Mouse (Mus musculus): ENCODE measurements around the gene Accs. TPM values are rescaled to one million over a fixed set of nuclear protein-coding genes. Genes with fewer than 3 reads are reported as not detected.

The Accs gene
- total RNA-seq, 2 experiments from 2014 or later: 5.0 to 5.3 TPM

DNA sequence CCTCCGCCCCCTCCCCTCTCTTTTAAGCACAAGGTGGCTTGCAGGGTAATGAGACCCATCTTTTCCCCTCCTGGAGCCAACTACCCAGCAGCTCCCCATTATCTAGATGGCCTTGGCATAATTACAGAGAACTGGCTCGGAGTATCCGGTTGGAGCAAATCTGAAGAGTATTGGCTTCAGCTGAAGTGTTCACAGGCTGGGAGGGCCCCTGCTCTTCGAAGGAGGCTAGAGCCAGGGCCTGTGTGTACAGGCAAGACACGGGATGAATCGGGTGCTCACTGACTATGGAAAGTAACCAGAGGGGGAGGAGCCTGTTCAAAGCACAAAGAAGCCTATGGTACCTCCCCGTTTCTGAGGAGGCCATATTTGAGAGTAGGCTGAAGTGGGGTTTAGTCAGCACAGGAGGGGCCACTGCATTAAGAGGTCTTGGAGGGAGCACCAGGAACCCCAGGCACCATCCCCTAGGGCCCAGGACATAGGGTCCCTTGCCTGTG, 19.4 kb upstream of the Accs start, which contains the start of gene Accsl:
Gene Accsl (minus strand): TSS at position 51 of the 494 bp plus-strand sequence.
- intact Hi-C loops (cut with DNase I): no loop called here
- no peak for DNase-seq (ENCODE audit: extremely low spot score in 1 of 2, low spot score in 2 of 2)

DNA sequence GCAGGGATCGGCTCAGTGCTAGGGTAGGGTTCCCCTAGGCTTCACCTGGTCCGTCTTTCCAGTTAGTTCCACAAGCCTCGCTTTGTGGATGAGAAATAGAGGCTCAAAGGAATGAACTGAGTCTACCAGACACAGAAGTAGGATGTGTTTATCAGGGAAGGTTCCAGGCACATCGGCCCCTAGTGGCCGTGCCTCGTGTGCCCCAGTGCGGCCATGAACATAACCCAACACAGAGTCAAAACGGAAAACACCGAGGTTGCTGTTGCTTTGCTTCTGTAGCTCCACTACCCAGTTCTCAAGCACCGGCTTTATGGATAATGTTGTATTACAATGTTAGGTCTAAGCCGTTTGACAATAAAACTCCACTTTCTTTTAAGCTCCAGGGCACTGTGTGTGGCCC, 18.8 kb upstream of the Accs start:
- intact Hi-C loops (cut with DNase I): no loop called here
- DNase-seq (ENCODE audit: extremely low spot score in 1 of 2, low spot score in 2 of 2): no peak

DNA sequence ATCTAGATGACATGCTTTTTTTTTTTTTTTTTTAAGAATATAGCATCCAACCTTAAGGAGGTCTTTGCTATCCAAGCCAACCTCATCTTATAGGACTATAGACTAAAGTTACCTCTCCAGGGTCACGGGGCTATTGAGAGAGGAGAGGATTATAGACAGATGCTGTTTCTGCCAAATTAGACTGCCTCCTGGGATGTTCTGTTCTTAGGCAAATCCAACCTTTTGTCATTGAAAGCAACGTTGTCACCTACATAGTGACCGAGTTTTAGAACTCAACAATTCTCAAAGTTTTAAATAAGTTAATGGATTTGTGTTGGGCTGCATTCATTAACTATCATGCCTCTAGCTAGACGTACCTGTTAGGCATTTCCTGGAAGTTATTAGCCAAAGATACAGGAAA, 13.5 kb upstream of the Accs start:
- intact Hi-C loops (cut with DNase I): no loop called here

DNA sequence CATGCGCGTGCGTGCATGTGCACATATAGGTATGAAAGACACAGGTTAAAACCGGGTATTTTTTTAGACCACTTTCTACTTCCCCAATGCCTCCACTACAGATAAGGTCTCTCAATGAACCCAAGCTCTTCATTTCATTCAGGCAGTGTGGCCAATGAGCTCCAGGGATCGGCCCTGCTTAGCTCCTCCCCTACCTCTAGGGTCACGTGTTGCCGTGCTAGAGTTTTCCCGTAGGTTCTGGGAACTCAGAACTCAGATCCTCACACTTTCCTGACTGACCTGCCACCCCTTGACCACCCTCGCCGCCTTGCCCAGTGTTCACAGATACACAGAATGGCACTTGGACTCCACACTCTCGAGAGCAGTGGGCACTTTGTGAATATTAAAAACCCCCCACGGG, 9.1 kb upstream of the Accs start:
- intact Hi-C loops (cut with DNase I): no loop called here
- DNase-seq (ENCODE audit: extremely low spot score in 1 of 2, low spot score in 2 of 2): no peak

More for the DNA sequence above, 13.5 kb upstream of the Accs start:
- DNase-seq (ENCODE audit: extremely low spot score in 1 of 2, low spot score in 2 of 2): no peak

DNA sequence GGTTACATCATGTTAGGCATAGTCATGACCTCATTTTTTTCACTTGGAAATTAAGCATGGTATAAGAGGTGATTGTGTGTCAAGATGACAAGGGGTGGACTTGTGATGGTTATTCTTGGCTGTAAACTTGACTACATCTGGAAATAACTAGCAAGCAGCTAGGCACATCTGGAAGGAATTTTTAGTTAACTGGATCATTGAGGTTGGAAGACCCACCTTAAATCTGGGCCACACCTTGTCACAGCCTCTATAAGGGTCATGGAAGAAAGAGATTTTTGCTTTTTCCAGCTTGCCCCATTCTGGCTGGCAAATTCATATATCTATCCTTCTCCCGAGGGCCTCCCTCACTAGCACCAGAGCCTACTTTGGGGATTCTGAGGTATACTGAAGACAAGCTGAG, 1.6 kb upstream of the Accs start:
- no peak for DNase-seq (ENCODE audit: extremely low spot score in 1 of 2, low spot score in 2 of 2)
- intact Hi-C loops (cut with DNase I): no loop called here

DNA sequence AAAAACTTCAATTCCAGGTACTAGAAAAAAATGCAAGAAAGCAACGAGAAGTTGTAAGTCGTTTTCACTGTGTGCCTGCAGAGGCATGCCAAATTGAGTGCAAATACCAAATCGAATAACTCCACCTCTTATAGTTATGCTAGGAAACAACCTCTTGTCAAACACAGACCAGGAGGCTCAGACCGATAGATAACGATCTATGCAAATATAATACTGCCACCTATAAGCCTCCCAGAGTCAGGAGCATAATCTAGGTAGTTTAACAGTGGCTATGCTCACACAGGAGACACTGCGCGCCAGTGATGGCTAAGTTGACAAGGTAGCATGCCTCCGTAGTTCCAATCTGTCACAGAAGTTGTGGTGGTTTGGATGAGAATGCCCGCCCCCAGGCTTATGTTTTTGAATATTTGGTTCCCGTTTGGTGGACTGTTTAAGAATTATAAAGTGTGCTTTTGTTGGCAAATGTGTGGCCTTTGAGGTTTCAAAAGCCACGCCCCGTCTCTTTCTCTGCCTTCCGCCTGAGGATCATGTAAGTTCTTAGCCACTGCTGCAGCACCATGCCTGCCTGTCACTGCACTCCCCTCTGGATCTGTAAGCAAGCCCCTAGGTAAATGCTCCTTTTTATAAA, 688 bp upstream of the Accs start:
- intact Hi-C loops (cut with DNase I): no loop called here
- DNase-seq (ENCODE audit: extremely low spot score in 1 of 2, low spot score in 2 of 2): no peak

DNA sequence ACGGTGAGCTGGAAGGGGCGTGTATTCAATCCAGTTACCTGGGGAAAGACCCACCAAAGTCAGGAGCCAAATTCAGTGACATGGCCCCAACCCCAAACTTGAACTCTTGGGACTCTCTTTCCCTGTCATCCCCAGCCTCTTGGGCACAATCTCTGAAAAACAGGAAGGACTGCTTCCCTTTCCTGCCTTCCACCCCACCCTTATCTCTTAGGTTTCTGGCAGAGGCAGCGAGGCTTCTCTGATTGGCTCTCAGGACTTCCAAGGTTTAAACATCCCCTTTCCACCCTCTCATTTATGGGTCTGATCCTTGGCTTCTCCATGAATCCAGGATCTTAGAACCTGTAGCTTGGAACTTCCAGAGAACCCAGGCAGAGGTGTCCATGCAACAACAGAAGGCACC, 8.4 kb downstream of the Accs start:
- intact Hi-C loops (cut with DNase I): no loop called here
- DNase-seq (ENCODE audit: extremely low spot score in 1 of 2, low spot score in 2 of 2): no peak

DNA sequence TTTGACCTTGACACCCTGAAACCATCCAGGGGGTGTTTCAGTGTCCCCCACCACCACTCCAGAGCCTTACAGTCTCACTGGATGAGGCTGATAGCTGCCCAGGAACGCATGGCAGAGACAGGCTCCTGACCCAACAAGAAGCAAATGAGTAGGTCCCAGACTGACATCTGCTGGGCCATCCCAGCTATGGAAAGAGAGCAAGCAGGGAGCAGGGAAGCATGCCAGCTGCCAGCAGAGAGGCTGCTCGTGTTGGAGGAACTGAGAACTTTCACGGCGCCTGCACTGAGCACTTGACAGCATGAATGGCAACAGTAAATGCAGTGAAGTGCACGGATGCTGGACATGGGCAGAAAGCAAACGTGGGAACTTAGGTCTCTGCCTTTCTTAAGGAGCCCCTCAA, 9.6 kb downstream of the Accs start:
- intact Hi-C loops (cut with DNase I): no loop called here
- peak in 1 of 2 experiments; percentile 61 for DNase-seq (ENCODE audit: extremely low spot score in 1 of 2, low spot score in 2 of 2)

DNA sequence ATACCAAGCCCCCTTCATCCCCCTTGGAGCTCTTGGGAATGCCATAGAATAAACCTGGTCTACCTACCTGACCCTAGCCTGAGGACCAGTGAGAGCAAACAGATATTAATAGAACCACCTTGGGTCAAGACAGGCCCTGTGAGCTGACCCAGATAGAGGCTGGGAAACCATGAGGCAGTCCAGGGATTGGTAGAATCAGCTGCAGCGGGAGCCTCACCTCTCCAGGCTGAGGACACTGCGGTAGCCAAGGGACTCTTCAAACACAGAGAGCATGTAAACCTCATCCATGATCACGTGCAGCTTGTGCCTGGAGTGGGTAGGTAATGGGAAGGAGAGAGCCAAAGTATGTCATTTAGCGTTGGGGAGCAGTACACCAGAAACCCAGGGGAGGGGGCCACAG, 10.8 kb downstream of the Accs start:
- intact Hi-C loops (cut with DNase I): no loop called here
- no peak for DNase-seq (ENCODE audit: extremely low spot score in 1 of 2, low spot score in 2 of 2)

DNA sequence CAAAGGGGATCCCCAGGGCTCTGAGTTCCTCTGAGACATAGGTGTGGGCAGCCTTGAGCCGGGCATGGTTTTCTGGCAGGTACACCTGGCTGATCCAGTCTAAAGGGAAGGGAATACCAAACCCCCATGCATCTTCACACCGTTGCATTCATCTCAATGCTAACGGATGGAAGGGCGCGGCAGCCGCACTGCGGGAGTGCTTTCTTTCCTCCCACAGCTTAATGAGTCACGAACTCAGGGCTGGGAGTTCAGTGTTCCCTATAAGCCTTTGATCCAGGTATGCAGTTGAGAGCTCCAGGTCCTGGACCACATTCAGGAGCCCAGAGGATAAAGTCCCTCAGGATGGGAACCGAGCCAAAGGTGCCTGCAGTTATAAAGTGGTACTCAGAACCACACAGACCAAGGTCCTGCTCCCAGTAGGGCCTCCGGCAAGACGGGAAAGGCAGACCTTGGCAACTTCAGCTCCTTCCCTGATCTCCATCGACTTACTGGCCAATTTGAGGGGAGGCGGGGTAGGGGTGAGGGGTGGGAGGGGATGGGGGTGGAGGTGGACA, 13.4 kb downstream of the Accs start:
- intact Hi-C loops (cut with DNase I): no loop called here
- no peak for DNase-seq (ENCODE audit: extremely low spot score in 1 of 2, low spot score in 2 of 2)

DNA sequence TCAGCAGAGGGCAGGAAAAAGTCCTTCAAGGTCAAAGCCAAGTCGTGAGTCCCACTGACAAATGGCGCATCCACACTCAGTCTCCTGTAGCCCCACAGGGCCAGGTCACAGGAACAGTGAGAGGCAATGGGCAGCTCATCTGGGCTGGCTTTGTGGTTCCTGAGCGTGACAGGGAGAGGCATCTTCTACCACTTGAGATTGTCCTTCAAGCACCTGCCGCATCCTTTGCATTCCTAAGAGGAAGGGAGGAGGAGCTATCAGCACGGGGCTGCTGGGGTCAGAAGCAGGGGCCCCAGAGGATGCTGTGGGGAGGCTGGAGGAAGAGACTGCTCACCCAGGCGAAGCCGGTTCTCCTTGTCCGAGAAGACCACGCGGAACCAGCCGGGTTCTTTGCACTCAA, 14.1 kb downstream of the Accs start:
- intact Hi-C loops (cut with DNase I): no loop called here
- no peak for DNase-seq (ENCODE audit: extremely low spot score in 1 of 2, low spot score in 2 of 2)

DNA sequence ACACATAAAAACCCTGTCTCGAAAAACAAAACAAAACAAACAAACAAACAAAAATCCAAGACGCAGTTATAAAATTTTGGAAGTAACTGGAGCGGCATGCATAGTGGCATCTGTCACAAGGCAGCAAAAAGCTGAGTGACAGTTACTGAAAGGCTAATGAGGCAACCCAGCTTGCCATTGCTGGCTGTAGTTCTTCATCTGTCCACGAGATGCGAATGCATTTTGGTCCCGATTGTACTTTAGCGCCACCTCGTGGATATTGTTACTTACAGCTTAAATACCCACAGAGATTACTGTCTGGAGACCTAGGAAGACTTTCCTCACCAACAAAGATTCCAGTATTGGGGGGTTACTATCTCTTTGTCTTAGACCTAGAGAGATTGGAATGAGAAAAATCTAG, 26.2 kb downstream of the Accs start:
- peak; percentile 65 to 78 for DNase-seq (ENCODE audit: extremely low spot score in 1 of 2, low spot score in 2 of 2)
- intact Hi-C loops (cut with DNase I): no loop called here

DNA sequence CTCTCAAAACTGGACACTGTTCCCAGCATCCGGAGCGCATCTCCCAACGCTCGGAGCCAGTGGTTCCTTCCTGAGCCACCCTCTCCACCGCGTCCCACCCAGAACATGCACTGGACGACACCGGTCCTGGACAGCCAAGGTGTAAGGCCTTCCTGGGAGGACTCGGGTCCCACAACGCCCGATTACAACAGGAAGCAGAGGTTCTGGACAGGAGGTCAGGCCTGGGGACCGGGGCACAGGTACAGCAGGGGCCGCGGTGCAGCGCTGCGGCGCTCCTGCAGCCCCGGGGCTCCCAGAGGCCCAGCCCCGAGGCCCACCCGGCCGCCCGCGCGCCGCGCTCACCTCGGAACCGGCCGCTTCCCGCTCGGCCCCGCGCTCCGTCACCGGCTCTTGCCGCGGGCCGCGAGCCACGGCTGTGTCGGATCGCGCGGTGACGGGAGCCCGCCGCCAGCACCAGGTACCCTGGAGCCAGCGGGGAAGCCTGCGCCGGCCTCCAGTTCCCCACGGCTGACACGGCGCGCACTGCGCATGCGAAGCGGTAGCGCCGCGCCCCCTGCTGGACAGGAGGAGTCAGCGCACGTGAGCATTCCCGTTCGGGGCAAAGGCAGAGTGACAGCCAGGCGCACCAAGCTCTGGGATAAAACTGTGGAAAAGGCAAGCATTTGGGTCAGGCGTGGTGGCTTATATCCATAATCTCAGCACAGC, 27.5 kb downstream of the Accs start, which contains the start of gene Ext2:
Gene Ext2 (minus strand): TSS at position 524 of the 705 bp plus-strand sequence.
- intact Hi-C loops (cut with DNase I): no loop called here

DNA sequence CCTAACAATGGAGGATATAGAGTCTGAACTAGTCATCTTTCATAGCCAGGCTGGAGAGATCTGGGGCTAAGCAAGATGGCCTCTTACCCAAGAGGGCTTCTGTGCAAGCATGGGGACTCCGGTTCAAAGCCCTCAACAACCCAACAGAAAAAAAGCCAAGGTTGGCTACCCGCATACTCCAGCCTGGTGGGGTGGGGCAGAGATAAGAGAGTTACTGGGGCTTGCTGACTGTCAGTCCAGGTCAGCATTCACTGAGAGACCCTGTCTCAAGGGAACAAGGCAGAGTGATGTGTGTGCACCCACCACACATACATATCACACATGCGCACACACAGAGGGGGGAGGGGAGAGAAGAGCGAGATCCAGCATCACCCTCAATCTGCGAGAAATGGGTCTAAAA, 32.0 kb downstream of the Accs start:
- intact Hi-C loops (cut with DNase I): no loop called here
- no peak for DNase-seq (ENCODE audit: extremely low spot score in 1 of 2, low spot score in 2 of 2)

More for the DNA sequence above, 27.5 kb downstream of the Accs start, which contains the start of gene Ext2:
- DNase-seq (ENCODE audit: extremely low spot score in 1 of 2, low spot score in 2 of 2): peak; percentile 82 to 91

DNA sequence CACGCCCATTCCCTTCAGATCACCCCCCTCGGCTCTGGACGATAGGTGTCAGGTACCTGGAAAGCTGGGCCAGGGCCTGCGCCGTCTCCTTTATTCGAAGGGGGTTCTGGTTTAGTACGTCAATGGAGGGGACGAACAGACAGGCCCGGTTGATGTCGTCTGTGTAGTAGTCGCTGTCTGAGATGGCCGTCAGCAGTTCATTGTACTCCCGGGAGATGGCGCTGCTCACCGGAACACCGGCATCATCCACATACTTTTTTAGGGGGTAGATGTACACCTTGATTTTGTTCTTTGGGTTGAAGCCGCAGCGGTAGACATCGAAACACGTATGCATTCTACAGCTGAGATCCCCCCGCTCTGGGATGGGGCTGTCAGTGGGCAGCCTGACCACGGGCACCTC, 36.4 kb downstream of the Accs start:
- no peak for DNase-seq (ENCODE audit: extremely low spot score in 1 of 2, low spot score in 2 of 2)
- intact Hi-C loops (cut with DNase I): no loop called here

DNA sequence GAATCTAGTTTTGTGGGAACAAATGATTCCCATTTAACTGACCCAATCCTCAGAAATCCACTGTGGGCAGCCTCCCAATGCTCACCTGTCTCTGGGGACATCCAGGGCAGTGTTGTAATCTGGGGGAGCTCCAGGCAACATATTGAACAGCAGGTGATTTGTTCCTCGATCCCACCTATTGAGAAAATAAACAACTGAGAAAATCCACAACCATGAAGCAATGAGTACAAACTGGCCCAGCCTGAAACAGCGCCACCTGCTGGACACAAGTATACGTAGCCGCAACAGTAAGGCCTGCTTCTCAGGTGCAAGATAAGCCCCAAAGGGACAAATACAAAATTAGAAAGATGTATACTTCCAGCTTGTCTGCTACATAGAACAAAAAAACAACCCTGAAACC, 37.9 kb downstream of the Accs start:
- intact Hi-C loops (cut with DNase I): no loop called here
- peak in 1 of 2 experiments; percentile 69 for DNase-seq (ENCODE audit: extremely low spot score in 1 of 2, low spot score in 2 of 2)

DNA sequence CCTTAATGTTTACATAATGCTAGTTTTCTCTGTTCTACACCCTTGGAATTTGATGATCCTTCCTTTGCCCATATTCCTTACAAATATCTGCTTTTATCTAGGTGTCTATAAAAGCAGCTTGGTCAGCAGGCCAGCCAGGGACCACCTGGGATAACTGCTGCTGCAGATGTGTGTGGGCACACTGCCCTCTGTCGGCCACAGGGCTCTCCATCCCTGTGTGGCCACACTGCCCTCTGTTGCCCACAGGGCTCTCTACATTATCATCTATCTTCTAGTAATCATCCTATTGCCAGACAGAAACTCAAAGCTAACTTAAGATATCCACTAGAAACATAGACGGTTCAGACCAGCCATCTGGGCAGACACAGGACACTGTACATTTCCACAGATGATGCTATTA, 39.8 kb downstream of the Accs start:
- DNase-seq (ENCODE audit: extremely low spot score in 1 of 2, low spot score in 2 of 2): peak in 1 of 2 experiments; percentile 68
- intact Hi-C loops (cut with DNase I): no loop called here

DNA sequence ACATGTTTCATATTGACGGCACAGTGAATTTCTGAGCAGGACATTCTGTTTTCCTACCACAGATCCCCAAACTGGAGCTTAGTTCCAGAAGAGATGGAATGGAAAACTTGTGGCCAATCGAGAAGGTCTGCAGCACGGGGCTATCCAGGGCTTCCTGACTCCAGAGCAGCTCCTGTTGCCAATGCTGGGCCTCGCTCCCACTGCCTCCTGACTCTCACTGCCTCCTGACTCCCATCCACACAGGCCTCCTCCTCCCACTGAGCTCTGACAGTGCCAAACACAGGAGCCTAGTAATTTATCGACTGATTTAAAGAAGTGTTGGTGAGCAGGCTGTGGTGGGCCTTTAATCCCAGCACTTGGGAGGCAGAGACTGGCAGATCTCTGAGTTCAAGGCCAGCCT, 41.7 kb downstream of the Accs start:
- no peak for DNase-seq (ENCODE audit: extremely low spot score in 1 of 2, low spot score in 2 of 2)
- intact Hi-C loops (cut with DNase I): no loop called here

DNA sequence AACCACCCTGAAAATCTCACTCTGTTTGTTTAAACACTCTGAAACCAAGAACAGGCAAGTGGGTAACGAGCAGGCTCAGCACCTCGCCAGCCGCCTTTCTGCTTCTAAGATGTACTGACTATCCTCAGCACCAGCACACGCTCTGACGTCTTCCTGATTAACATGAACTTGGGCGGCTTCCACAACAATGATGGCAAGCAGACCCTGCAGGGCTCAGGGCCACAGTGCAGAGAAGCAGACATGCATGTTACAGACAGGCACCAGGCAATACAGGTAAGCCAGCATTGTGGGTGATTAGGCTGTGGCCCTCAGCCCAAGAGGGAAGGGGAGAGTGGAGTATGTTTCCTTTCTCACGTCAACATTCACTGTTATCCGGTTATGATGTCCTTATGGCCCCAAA, 42.3 kb downstream of the Accs start:
- intact Hi-C loops (cut with DNase I): no loop called here
- peak in 1 of 2 experiments; percentile 13 for DNase-seq (ENCODE audit: extremely low spot score in 1 of 2, low spot score in 2 of 2)

All from left cerebral cortex, postnatal 10 days (tissue).